Mouse (Mus musculus) forebrain, embryonic 11.5 days (tissue): ENCODE measurements around the gene Khdc1a. TPM values are rescaled to one million over a fixed set of nuclear protein-coding genes. Genes with fewer than 3 reads are reported as not detected.
"Not testable (repeated sequence)": the region's sequence is repeated elsewhere in the genome, so short reads cannot be mapped to it uniquely, and the experiment has no call there.

ENCODE experiments used
- ATAC-seq: fragments of 200-750 bp; cut with Nextera tagmentation; replicated peaks from 2 replicates; pipeline ENCODE4 v1.8.0; 2017; ENCODE audit warnings: moderate TSS enrichment; ENCODE audit not compliant: low FRiP score
- DNase-seq: peaks from one replicate; pipeline ENCODE4 v3.0.0-alpha.2; 2017; ENCODE audit warnings: low spot score
- H3K27ac ChIP-seq: fragments of 300-500 bp; sonication (generic); 2 replicates; pipeline ENCODE4 v1.5.1; 2014; ENCODE audit warnings: low read depth, low read length
- H3K27me3 ChIP-seq: fragments of 300-500 bp; sonication (generic); 2 replicates; pipeline ENCODE4 v1.6.1; 2014; ENCODE audit warnings: mild to moderate bottlenecking, low read length, mixed read lengths; ENCODE audit not compliant: control insufficient read depth, insufficient read depth
- H3K36me3 ChIP-seq: fragments of 300-500 bp; sonication (generic); 2 replicates; pipeline ENCODE4 v1.6.1; 2014; ENCODE audit warnings: mild to moderate bottlenecking, low read length, moderate library complexity, mixed read lengths; ENCODE audit not compliant: control insufficient read depth, insufficient read depth
- H3K4me1 ChIP-seq: fragments of 300-500 bp; sonication (generic); replicated peaks from 2 replicates; pipeline ENCODE4 v1.6.1; 2014; ENCODE audit warnings: low read length, mixed read lengths; ENCODE audit not compliant: control insufficient read depth, insufficient read depth
- H3K4me2 ChIP-seq: fragments of 300-500 bp; sonication (generic); 2 replicates; pipeline ENCODE4 v1.6.1; 2014; ENCODE audit warnings: low read depth, mild to moderate bottlenecking, low read length, moderate library complexity, mixed read lengths; ENCODE audit not compliant: severe bottlenecking
- H3K4me3 ChIP-seq: fragments of 300-500 bp; sonication (generic); 2 replicates; pipeline ENCODE4 v1.5.1; 2014; ENCODE audit warnings: low read depth, low read length
- H3K9ac ChIP-seq: fragments of 300-500 bp; sonication (generic); 2 replicates; pipeline ENCODE4 v1.6.1; 2014; ENCODE audit warnings: low read length
- H3K9me3 ChIP-seq: fragments of 300-500 bp; sonication (generic); 2 replicates; pipeline ENCODE4 v1.6.1; 2016; ENCODE audit warnings: low read length, mixed read lengths; ENCODE audit not compliant: control insufficient read depth
- WGBS: fragments of 180-500 bp; shearing (Covaris S2); extraction: QIAGEN DNeasy Blood & Tissue Kit; methylation state at CpG from one replicate; pipeline ENCODE4 v1.1.7; 2014; 5-methylcytosine and 5-hydroxymethylcytosine counted together
- polyA plus RNA-seq: library from polyadenylated mRNA; unstranded; fragments of >200 nt; fragmentation: Nextera tagmentation; extraction: Ambion mirVana; gene quantifications from 2 replicates; pipeline ENCODE4 v1.2.1, GENCODE M21; 2014

The Khdc1a gene
- polyA plus RNA-seq, 1 experiment from 2014 or later = not detected

- no peak overlapping the region for H3K9ac ChIP-seq
- H3K4me3 ChIP-seq = no peak overlapping the region
- no peak overlapping the region for H3K27ac ChIP-seq
- DNase-seq (no peak), ATAC-seq (no peak)
- H3K9me3 ChIP-seq = no peaks in the 10 kb centered on the region
- no peaks in the 10 kb centered on the region for H3K4me1 ChIP-seq
- H3K4me2 ChIP-seq = no peak overlapping the region
- H3K36me3 ChIP-seq = no peaks in the 10 kb centered on the region
- H3K27me3 ChIP-seq = no peaks in the 10 kb centered on the region
Measured at GRCm38 (mm10) chr1:21318202-21318601, 31.2 kb upstream of the Khdc1a start.

- ATAC-seq, H3K4me2 ChIP-seq, H3K36me3 ChIP-seq, H3K4me1 ChIP-seq, H3K4me3 ChIP-seq, H3K27ac ChIP-seq, DNase-seq, H3K9ac ChIP-seq, H3K9me3 ChIP-seq, H3K27me3 ChIP-seq: not testable (repeated sequence)
- WGBS = 94% methylated on average over 5 of the region's 5 CpGs
Measured at GRCm38 (mm10) chr1:21320271-21320670, 29.2 kb upstream of the Khdc1a start.

- WGBS = 95% methylated on average over 1 of the region's 1 CpGs
- DNase-seq (no peak), ATAC-seq (no peak)
- Histone ChIP-seq H3K9ac (no peak overlapping the region), H3K4me1 (no peaks in the 10 kb centered on the region), H3K36me3 (no peaks in the 10 kb centered on the region), H3K9me3 (no peaks in the 10 kb centered on the region), H3K27me3 (no peaks in the 10 kb centered on the region), H3K4me3 (no peak overlapping the region), H3K4me2 (no peak overlapping the region), H3K27ac (no peak overlapping the region)
Measured at GRCm38 (mm10) chr1:21321656-21322055, 27.8 kb upstream of the Khdc1a start.

- Histone ChIP-seq H3K9ac (no peak overlapping the region), H3K27ac (no peak overlapping the region), H3K9me3 (no peaks in the 10 kb centered on the region), H3K4me2 (no peak overlapping the region), H3K4me3 (no peak overlapping the region), H3K36me3 (no peaks in the 10 kb centered on the region), H3K27me3 (no peaks in the 10 kb centered on the region), H3K4me1 (no peaks in the 10 kb centered on the region)
- DNase-seq (no peak), ATAC-seq (no peak)
- WGBS = 56% methylated on average over 1 of the region's 1 CpGs
Measured at GRCm38 (mm10) chr1:21323996-21324574, 25.4 kb upstream of the Khdc1a start.

GRCm38 (mm10) chr1:21324633-21325032, 24.8 kb upstream of the Khdc1a start:
- ATAC-seq = no peak
- DNase-seq = no peak
- no peak overlapping the region for H3K4me3 ChIP-seq
- H3K4me2 ChIP-seq = no peak overlapping the region
- H3K36me3 ChIP-seq = no peaks in the 10 kb centered on the region
- no peak overlapping the region for H3K9ac ChIP-seq
- H3K4me1 ChIP-seq = no peaks in the 10 kb centered on the region
- no peaks in the 10 kb centered on the region for H3K9me3 ChIP-seq
- H3K27me3 ChIP-seq = no peaks in the 10 kb centered on the region
- no peak overlapping the region for H3K27ac ChIP-seq
- 82% methylated on average over 1 of the region's 1 CpGs for WGBS

- no peak overlapping the region for H3K9ac ChIP-seq
- WGBS = 92% methylated on average over 7 of the region's 7 CpGs
Measured at GRCm38 (mm10) chr1:21326733-21327132, 22.7 kb upstream of the Khdc1a start.

GRCm38 (mm10) chr1:21331161-21331560, 18.3 kb upstream of the Khdc1a start:
- H3K4me3 ChIP-seq, H3K27me3 ChIP-seq, DNase-seq, H3K4me1 ChIP-seq, H3K4me2 ChIP-seq, H3K36me3 ChIP-seq, ATAC-seq, H3K9ac ChIP-seq, H3K9me3 ChIP-seq, H3K27ac ChIP-seq: not testable (repeated sequence)

More at GRCm38 (mm10) chr1:21326733-21327132, 22.7 kb upstream of the Khdc1a start:
- DNase-seq = no peak
- no peak for ATAC-seq
- Histone ChIP-seq H3K4me1 (no peaks in the 10 kb centered on the region), H3K36me3 (no peaks in the 10 kb centered on the region), H3K4me3 (no peak overlapping the region), H3K27ac (no peak overlapping the region), H3K27me3 (no peaks in the 10 kb centered on the region), H3K9me3 (no peaks in the 10 kb centered on the region), H3K4me2 (no peak overlapping the region)

GRCm38 (mm10) chr1:21333222-21333973, 16.0 kb upstream of the Khdc1a start:
- no peak overlapping the region for H3K4me3 ChIP-seq
- no peaks in the 10 kb centered on the region for H3K36me3 ChIP-seq
- WGBS = 86% methylated on average over 16 of the region's 16 CpGs
- H3K9me3 ChIP-seq = no peaks in the 10 kb centered on the region
- H3K27ac ChIP-seq = no peak overlapping the region
- H3K27me3 ChIP-seq = no peaks in the 10 kb centered on the region
- DNase-seq (no peak), ATAC-seq (no peak)
- no peak overlapping the region for H3K4me2 ChIP-seq
- no peaks in the 10 kb centered on the region for H3K4me1 ChIP-seq
- H3K9ac ChIP-seq = no peak overlapping the region

- no peaks in the 10 kb centered on the region for H3K27me3 ChIP-seq
- no peak for ATAC-seq
- H3K9me3 ChIP-seq = no peaks in the 10 kb centered on the region
- DNase-seq = no peak
- no peak overlapping the region for H3K4me2 ChIP-seq
- no peaks in the 10 kb centered on the region for H3K4me1 ChIP-seq
- no peaks in the 10 kb centered on the region for H3K36me3 ChIP-seq
- no peak overlapping the region for H3K4me3 ChIP-seq
- H3K9ac ChIP-seq = no peak overlapping the region
- H3K27ac ChIP-seq = no peak overlapping the region
Measured at GRCm38 (mm10) chr1:21335836-21336235, 13.6 kb upstream of the Khdc1a start.
